Mouse (Mus musculus): ENCODE results near the gene Gm28048.

Gene Gm28048

DNA sequence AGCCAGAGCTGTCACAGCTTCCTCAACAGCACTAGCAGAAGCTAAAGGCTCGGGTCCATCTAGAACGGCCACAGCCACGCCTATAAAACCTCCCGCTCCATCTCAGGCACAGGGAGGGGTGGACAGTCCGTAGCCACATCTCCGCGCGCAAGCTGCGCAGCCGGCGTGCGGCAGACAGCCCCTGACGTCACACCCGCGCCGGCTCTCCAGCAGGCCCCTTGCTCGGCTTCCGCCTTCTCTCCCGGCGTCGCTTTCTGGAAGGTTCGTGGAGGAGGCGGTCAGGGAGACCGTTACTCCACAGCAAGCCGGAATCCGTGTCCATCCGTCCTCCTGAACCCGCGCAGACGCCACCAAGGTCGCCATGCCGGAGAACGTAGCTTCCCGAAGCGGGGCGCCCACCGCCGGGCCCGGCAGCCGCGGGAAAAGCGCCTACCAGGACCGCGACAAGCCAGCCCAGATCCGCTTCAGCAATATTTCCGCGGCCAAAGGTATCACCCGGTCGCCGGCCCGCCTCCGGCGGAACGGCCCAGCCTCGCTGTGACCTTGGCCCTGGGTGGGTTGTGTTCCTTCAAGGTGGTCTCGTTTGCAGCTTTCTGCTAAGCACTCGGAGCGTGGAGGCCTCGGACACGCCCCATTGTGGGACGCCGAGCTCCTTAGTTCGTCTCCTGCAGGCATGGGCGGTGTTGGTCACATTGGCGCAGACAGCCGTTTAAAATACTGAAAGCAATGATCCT, 8.7 kb upstream of the Gm28048 start, which contains the start of gene Cct4:
Gene Cct4 (plus strand): TSS at position 127 of the 734 bp plus-strand sequence.
- DNase-seq (ENCODE audit: inconsistent age in 2 of 2, low spot score in 1 of 2): peak; percentile 97 to 98

DNA sequence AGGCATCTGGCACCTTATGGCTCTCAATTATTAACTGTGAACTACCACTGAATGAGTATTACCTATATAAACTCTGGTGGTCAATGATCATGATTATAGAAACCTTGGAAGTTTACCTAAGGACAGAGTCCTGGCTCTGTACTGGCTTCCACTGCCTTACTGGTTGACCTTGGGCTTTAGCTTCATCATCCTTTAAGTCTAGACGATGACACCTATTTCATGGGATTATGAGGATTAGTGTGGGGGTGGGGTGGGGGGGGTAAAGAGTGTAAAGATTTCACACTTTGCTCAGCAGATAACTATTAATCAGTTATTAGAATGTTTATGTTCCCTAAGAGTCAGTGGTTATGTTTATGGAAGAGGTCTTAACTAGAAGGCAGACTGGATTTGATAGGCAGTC, 7.9 kb upstream of the Gm28048 start:
- DNase-seq (ENCODE audit: inconsistent age in 2 of 2, low spot score in 1 of 2): no peak

DNA sequence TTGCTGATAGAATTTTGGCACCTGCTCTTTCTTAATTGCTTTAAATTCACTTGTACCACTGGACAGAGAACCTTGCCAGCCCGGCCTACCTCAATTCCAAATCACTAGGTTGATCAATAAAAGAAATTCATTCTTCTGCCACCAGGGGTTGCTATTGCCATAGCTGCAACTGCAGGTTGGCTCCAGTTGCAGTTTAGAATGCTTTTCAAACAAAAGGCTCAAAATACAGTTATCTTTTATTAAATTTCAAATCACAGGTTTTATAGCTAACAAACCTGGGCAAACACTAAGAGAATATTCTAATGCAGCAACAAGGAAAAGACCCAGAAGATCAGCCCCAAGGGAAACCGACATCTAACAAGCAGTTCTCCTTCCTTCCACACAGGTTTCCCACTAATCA, 5.5 kb upstream of the Gm28048 start:
- peak; percentile 45 to 90 for DNase-seq (ENCODE audit: inconsistent age in 2 of 2, low spot score in 1 of 2)

DNA sequence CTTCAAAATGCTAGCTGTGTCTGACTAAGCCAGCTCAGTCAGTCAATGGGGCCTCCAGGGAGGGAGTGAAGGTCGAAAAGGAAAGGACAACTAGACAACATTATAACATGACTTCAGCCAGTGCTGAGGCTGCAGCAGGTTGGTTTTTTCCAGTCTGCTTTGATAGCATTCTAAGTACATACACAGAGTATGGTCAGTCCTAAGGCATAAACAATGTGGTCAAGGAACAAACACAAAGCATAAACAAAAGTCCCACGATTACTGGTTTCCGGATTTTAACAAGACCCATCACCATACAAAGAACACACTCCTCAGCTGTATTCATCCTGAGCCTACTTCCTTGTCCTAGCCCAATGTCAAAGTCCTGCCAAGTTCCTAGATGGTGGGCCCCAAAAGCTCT, 3.6 kb upstream of the Gm28048 start:
- peak in 1 of 2 experiments; percentile 56 for DNase-seq (ENCODE audit: inconsistent age in 2 of 2, low spot score in 1 of 2)

DNA sequence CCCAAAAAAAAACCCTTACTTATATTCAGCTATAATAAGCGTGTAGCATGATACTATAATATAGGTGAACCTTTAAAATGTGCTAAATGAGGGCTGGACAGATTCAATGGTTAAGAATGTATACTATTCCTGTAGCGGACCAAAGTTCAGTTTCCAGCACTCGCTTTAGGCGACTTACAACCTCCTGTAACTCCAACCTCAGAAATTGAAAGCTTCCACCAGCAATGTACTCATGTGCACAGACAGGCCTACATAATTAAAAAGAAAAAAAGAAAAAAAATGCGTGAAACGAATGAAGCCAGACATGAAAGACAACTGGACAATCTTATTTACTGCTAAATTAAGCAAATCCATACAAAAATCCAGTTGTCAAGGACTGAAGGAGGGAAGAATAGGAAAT, 956 bp upstream of the Gm28048 start:
- no peak for DNase-seq (ENCODE audit: inconsistent age in 2 of 2, low spot score in 1 of 2)

DNA sequence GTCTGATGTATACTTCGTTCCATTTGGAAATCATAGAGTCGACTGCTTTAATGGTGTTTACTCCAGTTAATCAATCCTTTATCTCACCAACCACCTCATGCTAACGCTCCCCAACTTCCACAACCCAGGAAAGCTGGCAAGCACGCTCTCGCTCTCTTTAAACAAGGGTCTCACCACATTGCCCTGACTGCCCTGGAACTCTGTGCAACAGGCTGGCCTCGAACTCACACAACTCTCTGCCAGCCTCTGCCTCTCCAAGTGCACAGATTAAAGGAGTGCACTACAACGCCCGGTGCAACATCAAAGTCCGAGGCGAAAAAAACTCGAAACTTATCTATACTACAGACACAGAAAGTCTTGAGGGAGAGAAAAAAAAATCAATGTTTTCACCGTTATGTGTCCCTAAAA, 343 bp downstream of the Gm28048 start:
- no peak for DNase-seq (ENCODE audit: inconsistent age in 2 of 2, low spot score in 1 of 2)

DNA sequence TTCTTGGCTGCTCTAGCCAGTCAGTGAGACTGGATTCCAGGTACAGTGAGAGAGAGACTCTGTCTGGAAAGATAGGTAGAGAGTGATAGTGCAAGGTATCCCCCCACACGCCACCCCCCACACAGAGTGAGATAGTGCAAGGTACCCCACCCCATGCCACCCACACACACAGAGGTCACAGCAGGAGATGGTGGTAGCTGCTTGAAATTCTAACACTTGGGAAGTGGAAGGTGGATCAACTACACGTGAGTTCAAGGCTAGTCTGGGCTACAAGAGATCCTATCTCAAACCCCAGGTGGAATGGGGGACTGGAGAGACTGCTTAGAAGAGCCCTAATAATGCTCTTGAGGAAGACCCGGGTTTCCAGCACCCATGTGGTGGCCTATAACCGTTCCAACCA, 849 bp downstream of the Gm28048 start:
- peak in 1 of 2 experiments; percentile 46 for DNase-seq (ENCODE audit: inconsistent age in 2 of 2, low spot score in 1 of 2)

DNA sequence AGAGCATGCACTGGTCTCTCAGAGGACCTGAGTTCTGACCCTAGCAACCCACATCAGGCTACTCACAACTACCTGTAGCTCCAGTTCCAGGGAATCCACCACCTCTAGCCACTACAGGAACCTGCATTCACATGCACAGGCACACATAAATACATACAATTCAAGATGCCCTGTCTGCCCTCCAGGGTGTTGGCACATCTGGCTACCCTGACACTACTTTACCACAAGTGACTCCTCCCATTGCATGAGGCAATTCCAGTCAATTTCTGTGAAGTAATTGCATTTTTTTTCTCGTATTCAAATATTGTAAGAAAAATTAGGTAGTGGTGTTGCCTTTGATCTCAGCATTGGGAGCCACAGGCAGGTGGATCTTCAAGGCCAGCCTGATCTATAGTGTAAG, 2.7 kb downstream of the Gm28048 start:
- DNase-seq (ENCODE audit: inconsistent age in 2 of 2, low spot score in 1 of 2): peak in 1 of 2 experiments; percentile 22

DNA sequence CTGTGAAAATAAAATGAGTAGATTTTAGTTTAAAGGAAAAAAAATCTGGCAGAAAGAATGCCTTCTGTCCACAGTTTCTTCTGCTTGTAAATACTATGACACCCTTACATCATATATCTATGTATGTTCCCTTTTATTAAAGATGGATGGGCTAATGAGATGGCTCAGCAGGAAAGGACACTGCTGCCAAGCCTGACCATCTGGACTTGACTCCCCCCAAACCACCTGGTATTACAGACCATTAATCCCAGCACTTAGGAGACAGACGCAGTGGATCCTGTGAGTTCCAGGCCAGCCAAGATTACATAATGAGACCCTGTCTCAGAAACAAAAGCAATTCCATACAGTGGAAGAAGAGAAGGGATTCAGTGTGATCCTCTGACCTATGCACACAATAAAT, 3.2 kb downstream of the Gm28048 start:
- DNase-seq (ENCODE audit: inconsistent age in 2 of 2, low spot score in 1 of 2): no peak

DNA sequence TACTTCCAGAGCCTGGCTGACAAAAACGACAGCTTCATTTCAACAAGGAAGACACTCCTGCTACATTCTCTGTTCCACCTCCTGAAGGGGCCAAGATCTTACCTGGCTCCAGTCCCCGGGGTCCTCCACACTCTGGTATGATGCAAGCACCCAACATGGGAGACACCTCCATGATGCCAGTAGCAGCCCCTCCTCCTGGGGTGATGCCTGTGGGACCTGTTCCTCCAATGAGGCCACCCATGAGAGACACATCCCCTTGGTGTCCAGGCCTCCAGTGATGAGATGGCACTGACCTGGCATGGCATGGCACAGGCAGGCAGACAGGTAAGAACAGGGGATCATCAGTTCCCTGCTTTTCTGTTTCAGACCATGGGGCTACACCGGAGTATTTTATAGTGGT, 3.7 kb downstream of the Gm28048 start:
- DNase-seq (ENCODE audit: inconsistent age in 2 of 2, low spot score in 1 of 2): peak in 1 of 2 experiments; percentile 43

DNA sequence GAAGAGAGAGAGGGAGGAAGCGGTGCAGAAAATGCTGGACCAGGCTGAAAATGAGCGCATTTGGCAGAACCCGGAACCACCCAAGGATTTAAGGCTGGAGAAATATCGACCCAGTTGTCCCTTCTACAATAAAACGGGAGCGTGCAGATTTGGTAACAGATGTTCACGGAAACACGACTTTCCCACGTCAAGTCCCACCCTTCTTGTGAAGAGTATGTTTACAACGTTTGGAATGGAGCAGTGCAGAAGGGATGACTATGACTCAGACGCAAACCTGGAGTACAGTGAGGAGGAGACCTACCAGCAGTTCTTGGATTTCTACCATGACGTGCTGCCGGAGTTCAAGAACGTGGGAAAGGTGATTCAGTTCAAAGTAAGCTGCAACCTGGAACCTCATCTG, 8.3 kb downstream of the Gm28048 start:
- peak in 1 of 2 experiments; percentile 68 for DNase-seq (ENCODE audit: inconsistent age in 2 of 2, low spot score in 1 of 2)

DNA sequence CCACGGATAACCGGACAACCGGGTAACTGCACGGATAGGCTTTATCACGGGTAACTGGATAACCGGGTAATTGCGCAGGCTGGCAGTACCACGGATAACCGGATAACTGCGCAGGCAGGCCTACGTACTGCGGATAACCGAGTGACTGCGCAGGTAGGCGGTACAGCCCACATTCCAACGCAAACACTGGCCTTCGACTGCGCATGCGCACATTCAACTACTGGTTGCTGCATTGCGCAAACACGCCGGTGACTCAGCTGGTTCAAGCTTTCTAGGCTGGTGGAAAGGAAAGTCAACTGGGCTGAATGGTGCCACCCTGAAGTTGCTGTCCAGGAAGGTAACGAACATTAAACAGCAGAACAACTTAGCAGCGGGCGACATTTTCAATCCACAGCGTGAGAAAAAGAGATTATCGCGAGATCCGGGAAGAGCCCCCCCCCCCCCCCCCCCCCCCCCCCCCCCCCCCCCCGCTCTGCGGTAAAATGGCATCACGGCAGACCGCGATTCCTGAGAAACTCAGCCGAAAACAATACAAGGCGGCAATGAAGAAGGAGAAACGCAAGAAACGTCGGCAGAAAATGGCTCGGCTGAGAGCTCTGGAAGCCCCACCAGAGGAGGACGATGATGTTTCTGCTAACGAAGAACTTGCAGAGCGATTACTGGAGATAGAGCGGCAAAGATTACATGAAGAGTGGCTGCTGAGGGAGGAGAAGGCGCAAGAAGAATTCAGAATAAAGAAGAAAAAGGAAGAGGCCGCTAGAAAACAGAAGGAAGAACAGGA, 9.0 kb downstream of the Gm28048 start:
- peak; percentile 90 to 96 for DNase-seq (ENCODE audit: inconsistent age in 2 of 2, low spot score in 1 of 2)

DNA sequence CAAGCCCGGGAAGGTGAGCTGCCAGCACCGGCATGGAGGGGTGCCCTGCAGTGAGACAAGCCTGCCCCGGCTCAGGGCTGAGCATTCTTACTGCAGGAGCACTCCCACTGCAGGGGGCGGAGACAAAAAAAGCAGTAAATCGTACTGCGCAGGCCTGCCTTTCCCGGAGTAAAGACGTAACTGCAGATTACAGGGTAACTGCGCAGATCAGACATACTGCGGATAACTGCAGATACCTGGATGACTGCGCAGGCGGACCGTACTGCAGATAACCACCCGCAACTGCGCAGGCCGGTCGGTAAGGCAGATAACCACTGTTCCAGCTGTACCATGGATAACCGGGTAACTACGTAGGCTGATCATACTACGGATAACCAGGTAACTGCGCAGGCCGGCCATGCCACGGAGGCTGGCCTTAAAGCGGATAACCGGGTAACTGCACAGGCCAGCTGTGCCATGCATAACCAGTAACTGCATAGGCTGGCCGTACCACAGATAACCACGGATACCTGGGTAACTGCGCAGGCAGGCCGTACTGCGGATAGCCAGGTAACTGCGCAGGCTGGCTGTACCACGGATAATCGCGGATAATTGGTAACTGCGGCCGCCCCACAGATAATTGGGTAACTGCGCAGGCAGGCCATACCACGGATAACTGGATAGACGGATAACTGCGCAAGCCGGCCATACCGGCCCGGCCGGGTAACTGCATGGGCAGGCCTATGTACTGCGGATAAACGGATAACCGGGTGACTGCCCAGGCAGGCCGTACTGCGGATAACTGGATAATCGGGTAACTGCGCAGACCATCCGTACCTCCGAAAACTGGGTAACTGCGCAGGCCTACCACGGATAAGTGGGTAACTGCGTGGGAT, 9.8 kb downstream of the Gm28048 start, which contains the start of gene Zrsr1:
Gene Zrsr1 (plus strand): TSS at position 171 of the 875 bp plus-strand sequence.
- DNase-seq (ENCODE audit: inconsistent age in 2 of 2, low spot score in 1 of 2): peak; percentile 82 to 90

DNA sequence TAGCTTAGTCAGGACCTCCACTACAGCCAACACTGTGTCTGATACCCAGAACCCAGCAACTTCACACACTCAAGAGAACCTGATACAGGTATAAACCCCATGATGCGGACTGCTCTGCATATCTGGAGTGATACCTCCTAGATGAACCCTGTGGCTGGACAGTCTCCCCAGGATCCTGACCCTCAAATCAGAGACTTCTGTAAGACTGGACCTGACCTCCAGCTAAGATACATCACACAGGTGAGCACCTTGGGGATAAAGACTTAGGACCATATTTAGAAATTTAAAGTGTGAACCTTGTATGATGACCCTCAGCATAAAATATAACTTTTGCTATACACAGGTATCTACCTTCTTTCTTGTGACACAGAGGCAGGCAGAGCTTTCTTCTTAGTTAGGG, 11.3 kb downstream of the Gm28048 start:
- peak in 1 of 2 experiments; percentile 34 for DNase-seq (ENCODE audit: inconsistent age in 2 of 2, low spot score in 1 of 2)

DNA sequence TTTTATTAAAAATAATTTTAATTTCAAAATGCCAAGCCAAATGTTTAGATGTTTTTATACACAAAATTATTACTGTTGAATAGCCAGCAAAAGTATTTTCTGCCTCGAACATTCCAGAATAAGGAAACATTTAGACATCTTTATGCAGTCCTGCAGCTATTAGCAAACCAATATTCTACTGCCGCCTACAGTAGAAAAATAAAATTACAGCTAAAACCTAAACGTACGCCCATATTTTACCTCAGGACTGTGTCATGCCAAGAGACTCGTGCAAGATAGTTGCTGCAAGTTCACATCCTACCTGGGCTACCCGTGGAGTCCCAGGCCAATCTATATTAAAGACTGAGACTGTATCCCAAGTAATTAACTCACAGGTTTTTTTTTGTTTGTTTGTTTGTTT, 12.4 kb downstream of the Gm28048 start:
- DNase-seq (ENCODE audit: inconsistent age in 2 of 2, low spot score in 1 of 2): peak in 1 of 2 experiments; percentile 70

DNA sequence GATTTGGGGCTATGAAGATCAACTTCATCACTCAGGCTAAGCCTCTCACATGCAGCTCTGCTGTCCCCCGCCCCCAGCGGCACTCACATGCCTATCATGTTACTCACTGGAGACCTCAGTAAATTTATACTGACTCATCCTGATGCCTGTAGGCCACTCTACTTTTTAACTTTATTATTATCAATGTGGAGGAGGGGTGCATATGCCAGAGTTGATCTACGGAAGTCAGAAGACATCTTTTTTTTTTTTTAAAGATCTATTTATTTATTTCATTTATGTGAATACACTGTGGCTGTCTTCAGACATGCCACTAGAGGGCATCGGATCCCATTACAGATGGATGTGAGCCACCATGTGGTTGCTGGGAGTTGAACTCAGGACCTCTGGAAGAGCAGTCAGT, 16.4 kb downstream of the Gm28048 start:
- DNase-seq (ENCODE audit: inconsistent age in 2 of 2, low spot score in 1 of 2): peak; percentile 80 to 87

DNA sequence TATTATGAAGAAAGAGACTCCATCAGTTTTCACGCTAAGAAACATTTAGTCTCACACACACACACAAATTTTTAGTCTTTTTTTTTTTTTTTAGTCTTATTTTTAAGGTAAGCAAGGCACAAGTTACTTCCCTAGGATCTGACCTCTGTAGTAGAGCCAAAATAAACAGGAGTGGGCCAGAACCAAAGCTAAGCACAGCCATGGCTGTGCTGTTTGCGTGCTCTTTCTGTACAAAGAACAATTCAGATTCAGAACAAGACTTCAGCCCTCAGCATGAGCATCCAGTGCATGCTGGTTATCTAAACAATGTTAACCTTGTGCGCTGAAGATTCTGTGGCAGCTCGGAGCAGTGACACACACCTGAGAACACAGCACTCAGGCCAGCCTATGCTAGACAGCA, 17.5 kb downstream of the Gm28048 start:
- DNase-seq (ENCODE audit: inconsistent age in 2 of 2, low spot score in 1 of 2): peak in 1 of 2 experiments; percentile 41

DNA sequence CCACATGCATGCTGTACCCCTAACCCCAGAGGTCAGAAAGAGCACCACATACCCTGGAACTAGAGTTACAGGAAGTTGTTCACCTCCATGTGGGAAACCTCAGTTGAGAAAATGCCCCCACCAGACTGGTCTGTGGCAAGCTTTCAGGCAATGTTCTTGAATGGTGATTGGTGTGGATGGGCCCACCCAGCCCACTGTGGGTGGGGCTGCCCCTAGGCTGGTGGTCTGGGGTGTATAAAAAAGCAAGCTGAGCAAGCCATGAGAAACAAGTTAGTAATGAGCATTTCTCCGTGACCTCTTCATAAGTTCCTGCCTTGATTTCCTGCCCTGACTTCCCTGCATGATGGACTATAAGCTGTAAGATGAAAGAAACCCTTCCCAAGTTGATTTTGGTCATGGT, 19.8 kb downstream of the Gm28048 start:
- no peak for DNase-seq (ENCODE audit: inconsistent age in 2 of 2, low spot score in 1 of 2)

DNA sequence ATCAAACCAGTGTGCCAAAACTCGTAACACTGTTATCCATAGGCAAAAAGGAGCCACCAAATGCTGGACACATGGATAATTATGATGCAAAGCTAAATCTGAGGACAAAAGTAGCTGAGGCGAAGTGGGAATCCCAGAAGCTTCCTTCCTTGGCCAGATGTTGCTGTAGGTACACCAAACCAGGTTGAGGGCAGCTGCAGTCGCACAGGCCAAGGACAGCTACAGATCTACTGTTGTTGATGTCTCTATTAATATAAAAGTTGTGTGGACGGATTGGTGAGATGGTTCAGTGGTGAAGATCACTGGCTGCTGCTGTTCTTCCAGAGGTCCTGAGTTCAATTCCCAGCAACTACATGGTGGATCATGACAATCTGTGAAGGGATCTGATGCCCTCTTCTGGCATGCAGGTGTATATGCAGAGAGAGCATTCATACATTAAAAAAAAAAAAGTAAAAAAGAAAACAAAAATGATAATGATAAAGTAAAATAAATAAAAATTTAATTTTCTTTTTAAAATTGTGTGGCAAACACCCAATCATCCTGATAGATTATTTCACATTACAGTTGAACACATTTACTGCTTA, 24.0 kb downstream of the Gm28048 start:
- DNase-seq (ENCODE audit: inconsistent age in 2 of 2, low spot score in 1 of 2): no peak

DNA sequence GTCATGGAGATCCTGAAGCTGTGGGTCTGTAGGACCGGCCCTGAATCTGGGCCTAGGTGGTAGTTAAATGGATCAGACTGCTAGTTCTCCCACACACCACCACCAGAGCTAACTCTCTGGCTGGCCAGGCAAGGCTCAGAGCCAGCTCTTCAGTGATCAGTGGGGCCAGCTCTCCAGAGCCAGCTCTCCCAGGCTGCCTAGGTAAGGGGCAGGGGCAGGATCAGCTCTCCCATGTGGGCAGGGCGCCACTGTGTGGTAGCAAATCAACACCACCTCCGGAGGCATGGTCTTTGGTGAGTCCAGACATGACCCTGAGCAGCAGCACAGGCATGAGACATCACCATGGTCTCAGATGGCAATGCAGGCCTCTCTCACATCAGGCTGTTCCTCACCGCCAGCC, 25.1 kb downstream of the Gm28048 start:
- peak; percentile 93 to 96 for DNase-seq (ENCODE audit: inconsistent age in 2 of 2, low spot score in 1 of 2)

DNA sequence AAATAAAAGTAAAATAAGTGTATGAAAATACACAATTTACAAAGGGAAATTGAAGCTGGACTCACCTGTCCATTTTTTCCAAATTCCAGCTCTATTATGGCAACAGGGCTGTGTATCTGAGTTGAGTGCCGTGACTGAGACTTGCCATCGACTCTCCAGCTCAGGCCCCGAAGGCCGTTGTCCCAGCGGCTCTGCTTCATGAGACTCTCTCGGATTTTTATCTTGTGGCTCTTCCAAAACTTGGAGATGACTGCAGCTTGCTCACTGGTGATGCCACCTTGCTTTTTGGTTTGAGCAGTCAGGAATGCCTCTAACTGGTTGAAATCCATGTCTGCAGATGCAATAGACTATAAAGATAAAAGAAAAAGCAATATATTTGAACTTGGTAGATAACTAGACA, 25.5 kb downstream of the Gm28048 start:
- peak in 1 of 2 experiments; percentile 51 for DNase-seq (ENCODE audit: inconsistent age in 2 of 2, low spot score in 1 of 2)
